Mouse (Mus musculus): Measurements from ENCODE around the gene Ptbp1. TPM values are rescaled to one million over a fixed set of nuclear protein-coding genes. Genes with fewer than 3 reads are reported as not detected.

The Ptbp1 gene
- total RNA-seq, 2 experiments from 2014 or later: 44.0 to 66.0 TPM

- no peak for DNase-seq (ENCODE audit: extremely low spot score in 1 of 2, low spot score in 1 of 2)
These were observed 2.7 kb downstream of the Ptbp1 start for GRCm38 (mm10) chr10:79856704-79857451.

GRCm38 (mm10) chr10:79857452-79857811 is 3.2 kb downstream of the Ptbp1 start:
- no peak for DNase-seq (ENCODE audit: extremely low spot score in 1 of 2, low spot score in 1 of 2)

- DNase-seq (ENCODE audit: extremely low spot score in 1 of 2, low spot score in 1 of 2): no peak
These were observed 3.7 kb downstream of the Ptbp1 start for GRCm38 (mm10) chr10:79857894-79858293.

- DNase-seq (ENCODE audit: extremely low spot score in 1 of 2, low spot score in 1 of 2): peak; percentile 52 to 61
These were observed 4.3 kb downstream of the Ptbp1 start for GRCm38 (mm10) chr10:79858416-79859074.

GRCm38 (mm10) chr10:79859116-79859515 is 4.9 kb downstream of the Ptbp1 start:
- no peak for DNase-seq (ENCODE audit: extremely low spot score in 1 of 2, low spot score in 1 of 2)

GRCm38 (mm10) chr10:79860079-79860911 is 6.1 kb downstream of the Ptbp1 start:
- no peak for DNase-seq (ENCODE audit: extremely low spot score in 1 of 2, low spot score in 1 of 2)

- DNase-seq (ENCODE audit: extremely low spot score in 1 of 2, low spot score in 1 of 2): no peak
These were observed 7.2 kb downstream of the Ptbp1 start for GRCm38 (mm10) chr10:79861230-79862048.

- no peak for DNase-seq (ENCODE audit: extremely low spot score in 1 of 2, low spot score in 1 of 2)
These were observed 8.0 kb downstream of the Ptbp1 start for GRCm38 (mm10) chr10:79862049-79862788.

GRCm38 (mm10) chr10:79862925-79863324 is 8.7 kb downstream of the Ptbp1 start:
- no peak for DNase-seq (ENCODE audit: extremely low spot score in 1 of 2, low spot score in 1 of 2)

- no peak for DNase-seq (ENCODE audit: extremely low spot score in 1 of 2, low spot score in 1 of 2)
These were observed 10.3 kb downstream of the Ptbp1 start for GRCm38 (mm10) chr10:79864351-79865188.

GRCm38 (mm10) chr10:79865189-79865601 is 11.0 kb downstream of the Ptbp1 start:
- no peak for DNase-seq (ENCODE audit: extremely low spot score in 1 of 2, low spot score in 1 of 2)

GRCm38 (mm10) chr10:79865801-79866295 is 11.6 kb downstream of the Ptbp1 start:
- DNase-seq (ENCODE audit: extremely low spot score in 1 of 2, low spot score in 1 of 2): no peak

- DNase-seq (ENCODE audit: extremely low spot score in 1 of 2, low spot score in 1 of 2): no peak
These were observed 12.4 kb downstream of the Ptbp1 start for GRCm38 (mm10) chr10:79866601-79867000.

GRCm38 (mm10) chr10:79871845-79872244 is 17.6 kb downstream of the Ptbp1 start:
- no peak for DNase-seq (ENCODE audit: extremely low spot score in 1 of 2, low spot score in 1 of 2)

- DNase-seq (ENCODE audit: extremely low spot score in 1 of 2, low spot score in 1 of 2): no peak
These were observed 18.6 kb downstream of the Ptbp1 start for GRCm38 (mm10) chr10:79872862-79873261.

- no peak for DNase-seq (ENCODE audit: extremely low spot score in 1 of 2, low spot score in 1 of 2)
These were observed 19.1 kb downstream of the Ptbp1 start for GRCm38 (mm10) chr10:79873313-79873712.

GRCm38 (mm10) chr10:79873715-79874289 is 19.6 kb downstream of the Ptbp1 start:
- no peak for DNase-seq (ENCODE audit: extremely low spot score in 1 of 2, low spot score in 1 of 2)

- no peak for DNase-seq (ENCODE audit: extremely low spot score in 1 of 2, low spot score in 1 of 2)
These were observed 20.1 kb downstream of the Ptbp1 start, which contains the start of the genes Prtn3 and Plppr3 for GRCm38 (mm10) chr10:79874290-79874862. Gene Prtn3 (plus strand): TSS chr10:79874476. Gene Plppr3 (minus strand): TSS chr10:79874634.

Data from layer of hippocampus, postnatal 25 days (tissue).